Mouse (Mus musculus) thymus, postnatal 10 days (tissue): Measurements from ENCODE around the gene Stat3.

Experiments
- DNase-seq, 2 experiments: peaks; one replicate each; pipeline ENCODE4 v3.0.0; 2021; ENCODE audit warnings: low spot score in 2 of 2

Gene Stat3

DNA sequence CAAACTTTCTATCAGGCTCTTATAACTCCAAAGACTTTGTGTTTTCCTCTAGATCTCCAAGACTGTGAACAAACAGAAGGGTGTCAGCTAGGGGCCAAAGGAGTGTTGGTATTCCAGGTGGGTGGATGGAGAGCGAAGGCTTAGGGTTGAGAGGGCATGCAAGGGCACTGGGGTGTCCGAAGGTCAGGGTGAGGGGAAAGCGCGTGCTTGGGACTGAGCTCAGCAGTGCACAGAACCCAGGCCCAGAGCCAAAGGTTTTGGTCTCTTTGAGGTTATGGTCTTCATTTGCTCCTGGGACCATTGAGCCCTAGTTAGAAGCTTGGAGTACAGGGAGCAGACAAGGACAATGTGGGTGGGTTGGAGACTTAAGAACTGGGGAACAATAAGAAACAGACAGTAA lies 84.2 kb downstream of the Stat3 start:
- no peak for DNase-seq

DNA sequence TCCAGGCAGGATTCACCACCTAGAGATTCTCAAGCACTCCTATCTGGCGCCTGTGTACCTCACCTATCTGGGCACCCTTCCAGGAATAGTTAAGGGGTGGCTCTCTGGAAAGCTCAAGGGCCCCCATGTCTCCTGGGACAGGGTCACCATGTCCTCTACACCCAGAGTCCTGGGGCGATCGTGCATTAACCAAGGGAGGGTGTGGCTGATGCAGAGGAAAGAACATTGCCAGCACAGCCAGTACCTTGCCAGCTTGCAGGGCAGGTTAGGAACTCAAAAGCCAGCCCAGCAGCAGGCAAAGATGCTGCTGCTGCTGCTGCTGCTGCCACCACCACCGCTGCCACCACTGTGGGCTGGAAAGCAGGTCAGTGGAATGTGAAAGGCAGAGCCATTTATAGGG lies 85.1 kb downstream of the Stat3 start:
- DNase-seq = no peak

DNA sequence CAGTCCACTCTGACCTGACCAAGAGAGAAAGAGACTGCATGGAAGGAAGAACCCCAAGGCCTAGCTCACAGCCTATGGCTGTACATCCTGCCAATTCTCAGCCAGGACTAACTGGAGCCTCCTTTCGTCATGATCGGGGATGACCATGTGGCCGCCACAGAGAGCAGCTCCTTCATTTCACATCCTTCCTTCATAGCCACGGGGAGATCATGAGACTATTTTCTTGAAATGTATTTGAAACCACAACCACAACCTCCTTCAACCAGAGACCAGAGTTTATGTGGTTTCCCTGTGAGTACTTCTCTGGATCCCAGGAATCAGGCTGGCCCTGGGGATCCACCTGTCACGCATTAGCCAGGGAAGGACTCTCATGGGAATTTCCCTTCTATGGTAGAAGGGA lies 86.3 kb downstream of the Stat3 start:
- no peak for DNase-seq

DNA sequence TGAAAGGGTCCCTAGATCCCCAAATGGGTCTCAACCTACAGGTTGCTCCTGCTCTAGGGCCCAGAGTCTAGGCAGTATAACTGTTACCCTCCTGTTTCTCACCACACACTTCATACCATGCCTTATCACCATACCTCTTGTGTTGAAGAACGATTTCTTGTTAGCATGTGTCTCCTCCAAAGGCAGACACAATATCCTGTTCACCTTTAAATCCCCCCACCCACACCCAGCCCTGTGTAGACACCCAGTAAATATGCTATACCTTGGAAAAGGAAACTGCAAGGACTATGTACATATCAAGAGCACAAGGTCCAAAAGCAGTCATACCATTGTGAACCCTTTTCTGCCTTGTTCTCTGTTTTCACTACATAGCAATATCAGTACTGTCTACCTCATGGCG lies 87.3 kb downstream of the Stat3 start:
- no peak for DNase-seq

DNA sequence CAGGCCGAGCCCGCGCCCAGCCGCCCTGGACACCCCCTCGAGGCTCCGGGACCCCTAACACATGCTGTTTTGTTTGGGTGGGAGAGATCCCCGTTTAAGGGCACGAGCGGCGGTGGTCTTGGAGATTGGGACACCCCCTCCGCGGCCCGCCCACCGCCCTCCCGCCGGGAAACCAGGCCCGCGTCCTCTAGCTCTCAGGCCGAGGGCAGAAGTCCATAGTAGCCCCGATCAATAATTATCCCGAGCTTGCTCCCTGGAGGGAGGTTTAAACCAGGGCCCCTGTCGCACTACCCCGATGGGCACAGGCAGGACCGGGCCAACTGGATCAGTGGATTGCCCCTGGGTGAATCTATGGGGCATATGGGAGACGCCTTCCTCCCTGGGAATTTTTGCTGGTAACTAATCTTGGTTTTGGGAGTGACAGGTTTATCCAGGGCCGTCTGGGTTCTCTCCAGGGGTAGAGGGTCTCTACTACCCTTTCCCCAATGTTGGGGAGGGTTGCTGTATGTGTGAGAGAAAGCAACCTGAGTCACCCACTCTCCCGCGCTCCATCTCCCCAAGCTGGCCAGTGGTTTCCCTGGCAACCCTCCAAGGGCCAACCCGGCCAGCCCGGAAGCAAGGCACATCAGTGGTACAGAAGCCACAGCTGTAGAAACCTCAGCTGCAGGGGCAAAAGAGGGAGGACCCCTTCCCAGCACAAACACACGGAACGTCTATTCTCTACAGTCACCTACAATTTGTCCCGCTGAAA lies 88.4 kb downstream of the Stat3 start:
- peak; percentile 47 to 48 for DNase-seq

DNA sequence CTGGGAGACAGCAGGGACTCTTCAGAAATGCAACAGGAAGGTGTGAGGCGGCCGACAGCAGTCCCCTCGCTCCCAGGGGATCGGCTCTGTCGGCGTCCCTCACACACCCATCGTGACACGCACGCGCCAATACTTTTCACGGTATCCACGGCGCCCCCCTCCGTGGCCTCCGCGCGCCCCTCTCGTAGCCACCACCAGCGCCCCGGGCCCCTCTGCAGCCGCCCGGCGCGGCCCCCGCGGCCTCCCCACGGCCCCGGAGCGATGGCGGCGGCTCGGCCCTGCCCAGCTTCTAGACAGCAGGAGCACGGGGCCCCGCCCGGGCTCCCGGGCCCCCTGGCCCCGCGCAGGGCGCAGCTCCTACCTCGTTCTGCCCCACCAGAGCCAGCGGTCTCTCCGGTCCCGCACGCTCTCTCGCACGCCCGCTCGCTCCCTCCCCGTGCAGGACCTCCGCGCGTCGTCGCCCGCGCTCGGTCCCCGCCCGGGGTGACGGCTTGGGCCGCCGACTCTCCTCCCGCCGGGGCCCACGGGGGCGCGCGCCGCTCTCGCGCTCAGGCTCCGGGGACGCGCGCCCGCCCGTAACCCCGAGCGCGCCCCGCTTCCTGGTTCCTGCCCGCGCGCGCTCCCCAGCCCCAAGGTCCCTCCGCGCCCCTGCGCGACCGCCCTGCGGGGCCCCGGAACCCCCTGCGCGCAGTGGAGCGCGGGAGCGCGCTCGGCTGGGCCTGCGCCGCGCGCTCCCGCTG lies 89.1 kb downstream of the Stat3 start, which contains the start of gene Stat5b:
Gene Stat5b, minus strand, starts transcription at position 687 of the 740 bp plus-strand sequence.
- peak; percentile 85 to 95 for DNase-seq

DNA sequence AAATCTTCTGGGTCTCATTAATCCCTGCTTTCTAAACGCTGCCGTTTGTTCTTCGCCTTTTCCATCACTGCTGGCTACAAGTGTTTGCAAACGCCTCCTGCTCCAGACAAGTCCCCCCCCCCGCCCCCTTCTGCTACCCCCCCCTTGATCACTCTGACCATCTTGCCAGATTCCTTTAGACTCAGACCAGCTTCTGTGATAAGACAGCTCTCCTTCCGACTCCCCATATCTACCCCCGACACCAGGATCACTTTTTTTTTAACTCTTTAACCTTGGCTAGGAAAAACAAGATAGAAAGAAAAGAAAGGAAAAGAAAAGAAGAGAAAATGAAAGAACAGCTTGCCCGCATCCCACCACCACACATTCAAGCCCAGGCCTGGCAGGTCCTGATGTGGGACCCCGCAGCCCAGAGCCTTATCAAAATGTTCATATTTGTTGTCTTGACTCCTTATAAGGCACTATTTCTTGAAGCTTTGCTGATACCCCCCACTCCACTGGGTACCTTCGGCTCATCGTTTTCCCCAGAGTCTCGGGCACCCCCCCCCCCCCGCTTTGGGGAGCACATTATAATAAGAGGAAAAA lies 89.8 kb downstream of the Stat3 start:
- DNase-seq = no peak

DNA sequence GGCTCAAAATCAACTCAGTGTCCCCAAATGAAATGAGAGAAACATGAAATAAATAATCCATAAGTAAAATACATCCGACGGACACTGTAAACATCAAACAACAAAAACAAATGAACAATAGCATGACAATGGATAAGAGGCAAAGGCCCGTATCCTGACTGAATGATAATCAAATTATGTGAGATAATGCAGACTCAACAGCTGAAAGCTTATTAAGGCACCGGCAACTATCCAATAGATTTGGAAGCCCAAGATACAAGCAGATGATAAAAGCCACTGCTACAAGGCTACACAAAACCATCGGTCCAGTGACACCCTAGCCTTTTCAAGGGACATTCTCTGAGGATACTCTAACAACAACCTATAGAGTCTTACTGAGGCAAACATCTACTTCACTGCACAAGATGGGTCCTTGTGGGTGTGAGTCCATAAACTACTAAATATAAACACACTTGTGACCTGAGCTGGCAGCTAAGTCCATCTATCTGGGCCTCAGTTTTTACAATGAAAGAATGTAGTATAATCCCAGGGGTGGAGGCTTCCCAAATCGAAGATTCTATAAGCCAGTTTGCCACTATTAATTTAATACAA lies 90.5 kb downstream of the Stat3 start:
- no peak for DNase-seq

DNA sequence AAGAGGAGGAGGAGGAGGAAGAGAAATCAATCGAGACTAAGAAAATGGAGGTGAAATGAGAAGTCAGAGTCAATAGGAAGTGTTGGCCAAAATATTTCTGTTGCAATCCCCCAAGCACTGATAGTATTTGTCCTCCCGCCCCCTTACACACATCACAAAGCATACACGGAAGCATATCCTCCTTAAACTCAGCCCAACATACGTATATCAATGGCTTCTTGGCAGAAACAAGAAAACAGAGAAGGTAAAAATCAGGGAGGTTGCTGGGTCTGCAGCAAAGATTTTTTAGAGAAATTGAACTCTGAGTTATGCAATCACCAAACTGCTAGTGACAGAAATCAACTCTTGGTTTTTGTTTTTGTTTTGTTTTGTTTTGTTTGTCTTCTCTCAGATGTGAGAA lies 91.3 kb downstream of the Stat3 start:
- DNase-seq = no peak

DNA sequence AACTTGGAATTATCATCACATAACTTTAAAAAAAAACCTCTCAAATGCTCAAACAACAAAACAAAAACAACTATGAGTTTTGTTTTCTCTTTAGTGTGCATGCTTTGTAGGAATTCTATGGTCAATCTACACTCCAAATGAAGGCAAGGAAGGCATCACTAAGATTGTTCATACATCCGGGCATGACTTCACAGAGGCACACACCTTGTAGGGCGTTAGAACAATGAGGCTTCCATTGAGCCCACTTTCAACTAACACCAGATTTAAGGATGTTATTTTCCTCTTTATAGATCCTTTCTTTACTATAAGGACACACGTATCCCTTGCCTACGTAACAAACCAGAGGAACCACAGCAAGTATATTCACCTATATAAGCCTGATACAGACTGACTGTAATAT lies 91.8 kb downstream of the Stat3 start:
- DNase-seq = no peak

DNA sequence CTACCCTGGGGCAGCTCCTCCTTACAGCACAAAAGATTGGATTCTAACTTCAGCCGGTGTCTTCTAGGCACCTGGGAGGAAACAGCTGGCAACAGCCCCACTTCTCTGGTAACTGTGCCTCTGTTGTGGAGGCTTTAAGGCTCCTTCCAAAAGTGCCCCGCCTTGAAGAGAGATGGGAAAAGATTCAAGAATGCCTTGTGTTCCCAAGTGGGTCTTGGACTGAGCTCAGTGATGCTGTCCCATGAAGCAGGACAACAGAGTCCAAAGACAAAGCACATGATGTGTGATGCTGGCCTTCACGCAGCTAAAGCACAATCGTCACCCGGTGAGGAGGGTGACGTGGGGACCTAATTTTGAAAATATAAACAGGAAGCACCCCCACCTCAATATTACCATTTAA lies 93.5 kb downstream of the Stat3 start:
- DNase-seq = peak; percentile 54 to 55

DNA sequence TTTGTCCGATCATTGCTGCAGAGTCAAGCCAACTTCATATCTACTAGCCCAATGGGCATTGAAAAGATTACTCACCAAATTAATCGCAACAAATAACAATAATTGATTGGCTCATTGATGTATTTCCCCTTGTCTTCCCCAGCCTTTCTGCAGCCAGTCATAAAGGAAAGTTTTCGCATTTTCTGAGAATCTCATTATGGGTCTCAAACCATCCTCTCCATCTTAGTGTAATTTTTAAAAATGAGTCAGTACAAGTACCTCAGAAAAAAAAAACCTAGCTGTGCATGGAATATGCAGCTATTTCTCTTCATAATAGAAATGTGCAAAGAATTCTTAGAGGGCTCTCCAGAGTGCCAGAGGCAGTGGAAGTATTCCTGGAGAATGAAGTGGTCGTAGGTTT lies 95.2 kb downstream of the Stat3 start:
- DNase-seq = no peak

DNA sequence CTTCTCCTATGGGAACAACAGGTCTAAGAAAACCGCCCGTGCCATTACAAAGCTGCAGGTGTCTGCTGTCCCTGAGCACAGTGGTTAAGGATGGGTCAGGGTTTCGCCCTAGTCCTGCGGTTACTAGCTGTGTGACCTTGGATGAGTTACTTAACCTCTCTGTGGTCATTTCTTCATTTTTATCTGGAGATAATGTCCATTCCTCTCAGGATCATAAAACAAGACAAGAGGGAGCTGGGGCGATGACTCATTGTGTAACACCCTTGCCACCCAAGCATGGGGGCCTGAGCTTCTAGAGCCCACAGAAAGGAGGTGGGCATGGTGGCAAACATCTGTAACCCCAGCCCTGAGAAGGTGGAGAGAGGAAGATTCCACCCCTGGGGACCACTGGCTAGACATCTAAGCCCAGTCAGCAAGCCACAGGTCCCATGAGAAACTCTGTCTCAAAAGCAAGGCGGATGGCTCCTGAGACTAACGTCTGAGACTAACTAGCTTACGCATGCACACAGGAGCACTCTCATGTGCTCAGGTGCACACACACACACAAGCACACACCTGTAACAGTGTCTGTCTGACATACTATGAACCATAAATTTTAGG lies 96.2 kb downstream of the Stat3 start:
- DNase-seq = no peak

DNA sequence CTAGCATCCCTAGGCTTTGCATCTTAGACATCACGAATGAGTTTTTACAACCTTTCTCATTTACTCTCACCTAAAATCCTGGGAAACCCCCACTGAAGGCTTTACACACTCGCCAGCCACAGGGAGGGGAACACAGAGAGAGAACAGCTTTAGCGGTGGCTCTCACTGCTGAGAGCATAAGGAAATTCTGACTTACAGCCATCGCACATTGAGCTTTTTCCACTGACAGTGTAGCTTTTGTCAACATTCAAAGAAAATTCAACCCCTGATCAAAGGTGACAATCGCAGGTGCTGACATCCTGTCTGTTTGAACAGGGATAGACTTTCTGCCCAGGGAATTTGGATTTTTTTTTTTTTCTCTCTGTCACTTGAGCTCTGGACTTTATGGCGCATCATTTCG lies 97.3 kb downstream of the Stat3 start:
- no peak for DNase-seq

DNA sequence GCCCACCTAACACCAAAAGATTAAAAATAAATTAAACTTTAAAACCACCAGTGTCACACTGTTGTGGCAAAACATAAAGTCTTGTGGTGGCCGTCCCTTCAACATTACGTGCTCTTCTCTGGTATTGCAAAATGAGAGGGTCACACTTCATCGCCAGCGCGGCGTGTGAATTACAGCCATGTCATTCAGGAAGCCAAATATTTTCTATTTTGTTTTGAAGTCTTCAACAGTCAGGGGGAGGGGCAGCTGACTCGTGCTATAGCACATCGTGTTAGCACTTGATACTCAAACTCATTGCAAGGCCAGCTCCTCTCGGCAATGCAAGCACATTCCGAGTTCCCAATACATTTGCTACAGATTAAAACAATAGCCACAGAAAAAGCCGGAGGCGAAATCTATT lies 98.5 kb downstream of the Stat3 start:
- DNase-seq = no peak

DNA sequence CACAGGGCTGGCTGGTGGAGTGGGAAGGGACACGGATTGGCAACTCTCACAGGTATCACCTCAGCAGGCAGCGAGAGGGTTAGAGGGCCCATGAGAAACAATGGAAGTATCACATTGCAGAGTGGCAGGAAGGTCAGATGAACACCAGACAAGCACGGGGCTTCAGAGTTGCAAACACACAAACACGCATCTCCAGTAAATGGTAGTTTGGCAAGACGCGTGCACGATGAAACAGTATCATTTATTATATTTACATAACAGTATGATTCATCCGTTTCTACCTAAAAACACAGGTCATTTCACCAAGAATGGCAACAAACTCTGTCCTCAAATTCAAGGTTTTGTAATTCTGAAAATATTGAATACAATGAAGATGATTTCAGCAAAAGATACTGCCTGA lies 99.8 kb downstream of the Stat3 start:
- DNase-seq = no peak

DNA sequence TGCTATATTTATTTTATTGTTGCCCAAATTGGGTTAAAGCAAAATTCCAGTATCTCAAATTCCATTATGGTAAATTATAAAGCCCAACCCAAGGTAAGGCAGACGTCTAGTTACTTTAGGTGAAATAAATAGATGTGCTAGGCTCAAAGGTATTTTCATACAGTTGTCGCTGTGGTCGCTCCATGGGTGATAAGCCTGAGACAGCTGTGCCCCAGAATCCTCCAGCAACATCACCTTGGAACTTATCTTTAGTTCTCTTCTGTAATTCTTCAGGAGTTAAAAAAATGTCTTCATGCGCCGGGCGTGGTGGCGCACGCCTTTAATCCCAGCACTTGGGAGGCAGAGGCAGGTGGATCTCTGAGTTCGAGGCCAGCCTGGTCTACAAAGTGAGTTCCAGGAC lies 100.4 kb downstream of the Stat3 start:
- DNase-seq = no peak

DNA sequence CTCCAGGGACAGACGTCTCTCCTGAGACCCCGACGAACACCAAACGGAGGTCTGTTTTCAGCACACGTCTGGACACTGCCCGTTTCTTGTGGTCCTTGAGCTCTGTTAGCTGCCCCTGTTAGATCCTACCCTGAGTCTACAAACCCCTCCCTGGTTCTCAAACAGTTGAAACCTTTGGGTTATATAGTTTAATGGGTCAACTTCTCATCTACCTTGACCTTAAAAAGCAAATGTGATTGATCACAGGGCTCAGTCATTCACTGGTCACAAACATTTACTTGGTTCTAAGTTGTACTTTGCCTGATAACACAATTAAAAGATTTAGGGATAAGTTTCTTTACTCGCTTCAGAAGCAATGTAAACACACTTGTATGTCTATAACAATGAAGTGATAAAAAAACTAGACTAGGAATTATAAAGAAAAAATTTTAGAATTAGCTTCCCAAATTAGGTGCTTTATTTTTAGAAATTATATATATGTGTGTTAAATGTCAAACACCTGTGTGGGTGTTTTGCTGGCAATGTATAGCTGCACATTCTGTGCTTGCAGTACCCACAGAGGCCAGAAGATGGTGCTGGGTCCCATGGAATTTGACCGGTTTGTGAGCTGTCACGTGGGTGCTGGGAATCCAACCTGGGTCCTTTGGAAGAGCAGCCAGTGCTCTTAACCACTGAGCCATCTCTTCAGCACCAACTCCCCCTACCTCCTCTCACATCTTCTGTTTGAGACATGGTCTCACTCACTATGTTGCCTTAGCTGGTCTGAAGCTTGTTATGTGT lies 102.2 kb downstream of the Stat3 start:
- no peak for DNase-seq
